Mouse (Mus musculus) liver, embryonic 12.5 days (tissue): ENCODE data around the gene Gm597. TPM values are rescaled to one million over a fixed set of nuclear protein-coding genes. Genes with fewer than 3 reads are reported as not detected.

Experiments
- ATAC-seq: fragments of 200-750 bp; cut with Nextera tagmentation; 2 replicates; pipeline ENCODE4 v1.8.0; 2017; ENCODE audit warnings: moderate number of reproducible peaks, mild to moderate bottlenecking, moderate library complexity
- H3K27ac ChIP-seq: fragments of 300-500 bp; sonication (generic); 2 replicates; pipeline ENCODE4 v1.5.1; 2016; ENCODE audit warnings: mild to moderate bottlenecking
- H3K27me3 ChIP-seq: fragments of 300-500 bp; sonication (generic); replicated peaks from 2 replicates; pipeline ENCODE4 v1.6.1; 2016; ENCODE audit warnings: mild to moderate bottlenecking, moderate library complexity
- H3K36me3 ChIP-seq: fragments of 300-500 bp; sonication (generic); 2 replicates; pipeline ENCODE4 v1.6.1; 2016; ENCODE audit warnings: mild to moderate bottlenecking, moderate library complexity
- H3K4me1 ChIP-seq: fragments of 300-500 bp; sonication (generic); 2 replicates; pipeline ENCODE4 v1.6.1; 2016
- H3K4me2 ChIP-seq: fragments of 300-500 bp; sonication (generic); 2 replicates; pipeline ENCODE4 v1.6.1; 2016; ENCODE audit warnings: mild to moderate bottlenecking, moderate library complexity
- H3K4me3 ChIP-seq: fragments of 300-500 bp; sonication (generic); 2 replicates; pipeline ENCODE4 v1.5.1; 2016; ENCODE audit warnings: mild to moderate bottlenecking, moderate library complexity
- H3K9ac ChIP-seq: fragments of 300-500 bp; sonication (generic); 2 replicates; pipeline ENCODE4 v1.6.1; 2016; ENCODE audit warnings: mild to moderate bottlenecking, moderate library complexity
- H3K9me3 ChIP-seq: fragments of 300-500 bp; sonication (generic); replicated peaks from 2 replicates; pipeline ENCODE4 v1.6.1; 2016; ENCODE audit warnings: mild to moderate bottlenecking, moderate library complexity
- WGBS: fragments of 180-500 bp; shearing (Covaris S2); methylation state at CpG from one replicate; pipeline ENCODE4 v1.1.7; 2016; ENCODE audit not compliant: insufficient replicate concordance; 5-methylcytosine and 5-hydroxymethylcytosine counted together
- polyA plus RNA-seq: library from polyadenylated mRNA; unstranded; fragments of >200 nt; fragmentation: Nextera tagmentation; extraction: Ambion mirVana; gene quantifications from 2 replicates; pipeline ENCODE4 v1.2.1, GENCODE M21; 2016

The Gm597 gene
- polyA plus RNA-seq = not detected in 2 replicates

- no peak for ATAC-seq
- H3K4me3 ChIP-seq = no peak within 1 kb of the TSS
- H3K4me2 ChIP-seq = no peak within 1 kb of the TSS
- H3K4me1 ChIP-seq = no peaks in the 10 kb centered on the region
- H3K9me3 ChIP-seq = no peaks in the 10 kb centered on the region
- no peak within 1 kb of the TSS for H3K27ac ChIP-seq
- H3K36me3 ChIP-seq = no peaks in the 10 kb centered on the region
- H3K27me3 ChIP-seq = no peaks in the 10 kb centered on the region
- no peak within 1 kb of the TSS for H3K9ac ChIP-seq
Observed at GRCm38 (mm10) chr1:28780152-28780551, at the start of gene Gm597. Gene Gm597 (minus strand): TSS chr1:28780252.

GRCm38 (mm10) chr1:28807689-28808088 lies 27.6 kb upstream of the Gm597 start:
- Histone ChIP-seq H3K4me1 (no peaks in the 10 kb centered on the region), H3K27me3 (no peaks in the 10 kb centered on the region), H3K4me2 (no peak overlapping the region), H3K27ac (no peak overlapping the region), H3K4me3 (no peak overlapping the region), H3K36me3 (no peaks in the 10 kb centered on the region), H3K9ac (no peak overlapping the region), H3K9me3 (no peaks in the 10 kb centered on the region)
- WGBS = 69% methylated on average over 1 of the region's 1 CpGs
- ATAC-seq = no peak

GRCm38 (mm10) chr1:28806618-28807017 lies 26.6 kb upstream of the Gm597 start:
- H3K9ac ChIP-seq = no peak overlapping the region
- 0 out of 2 replicates have a peak, but pooled peaks cover 1% of the 10 kb centered on the region for H3K9me3 ChIP-seq
- H3K4me3 ChIP-seq = no peak overlapping the region
- no peaks in the 10 kb centered on the region for H3K36me3 ChIP-seq
- no peak overlapping the region for H3K27ac ChIP-seq
- no peaks in the 10 kb centered on the region for H3K27me3 ChIP-seq
- ATAC-seq = no peak
- H3K4me1 ChIP-seq = no peaks in the 10 kb centered on the region
- H3K4me2 ChIP-seq = no peak overlapping the region

- no peak overlapping the region for H3K4me2 ChIP-seq
- 82% methylated on average over 14 of the region's 14 CpGs for WGBS
- no peaks in the 10 kb centered on the region for H3K4me1 ChIP-seq
- no peak overlapping the region for H3K4me3 ChIP-seq
- H3K9ac ChIP-seq = no peak overlapping the region
- no peak for ATAC-seq
- no peaks in the 10 kb centered on the region for H3K27me3 ChIP-seq
- 0 out of 2 replicates have a peak, but pooled peaks cover 2% of the 10 kb centered on the region for H3K9me3 ChIP-seq
- no peak overlapping the region for H3K27ac ChIP-seq
- no peaks in the 10 kb centered on the region for H3K36me3 ChIP-seq
Observed at GRCm38 (mm10) chr1:28800881-28801280, 20.8 kb upstream of the Gm597 start.
